Mouse (Mus musculus): ENCODE measurements around the gene Tmprss11e. TPM values are rescaled to one million over a fixed set of nuclear protein-coding genes. Genes with fewer than 3 reads are reported as not detected.

Gene Tmprss11e
- polyA plus RNA-seq, 1 experiment from 2014 or later = not detected

GRCm38 (mm10) chr5:86735808-86736207 is 9.8 kb downstream of the Tmprss11e start:
- no peak overlapping the region for H3K27ac ChIP-seq (replicated peaks)
- no peaks in the 10 kb centered on the region for H3K27me3 ChIP-seq
- ATAC-seq (replicated peaks) = no peak
- 79% methylated on average over 2 of the region's 2 CpGs for WGBS
- no peaks in the 10 kb centered on the region for H3K36me3 ChIP-seq
- H3K9ac ChIP-seq (replicated peaks) = no peak overlapping the region
- H3K4me3 ChIP-seq = no peak overlapping the region
- H3K4me2 ChIP-seq (replicated peaks) = no peak overlapping the region
- H3K9me3 ChIP-seq = no peaks in the 10 kb centered on the region
- H3K4me1 ChIP-seq = no peaks in the 10 kb centered on the region

GRCm38 (mm10) chr5:86730587-86730986 is 15.0 kb downstream of the Tmprss11e start:
- ATAC-seq (replicated peaks) = no peak
- H3K4me1 ChIP-seq = no peaks in the 10 kb centered on the region
- no peaks in the 10 kb centered on the region for H3K9me3 ChIP-seq
- WGBS = 66% methylated on average over 4 of the region's 4 CpGs
- no peak overlapping the region for H3K9ac ChIP-seq (replicated peaks)
- H3K27ac ChIP-seq (replicated peaks) = no peak overlapping the region
- H3K36me3 ChIP-seq = no peaks in the 10 kb centered on the region
- no peaks in the 10 kb centered on the region for H3K27me3 ChIP-seq
- no peak overlapping the region for H3K4me2 ChIP-seq (replicated peaks)
- H3K4me3 ChIP-seq = no peak overlapping the region

GRCm38 (mm10) chr5:86728574-86728973 is 17.0 kb downstream of the Tmprss11e start:
- 80% methylated on average over 6 of the region's 6 CpGs for WGBS
- ATAC-seq (replicated peaks) = no peak
- H3K9me3 ChIP-seq = no peaks in the 10 kb centered on the region
- no peak overlapping the region for H3K27ac ChIP-seq (replicated peaks)
- no peak overlapping the region for H3K4me3 ChIP-seq
- H3K27me3 ChIP-seq = no peaks in the 10 kb centered on the region
- no peaks in the 10 kb centered on the region for H3K36me3 ChIP-seq
- H3K4me2 ChIP-seq (replicated peaks) = no peak overlapping the region
- no peaks in the 10 kb centered on the region for H3K4me1 ChIP-seq
- no peak overlapping the region for H3K9ac ChIP-seq (replicated peaks)

DNA sequence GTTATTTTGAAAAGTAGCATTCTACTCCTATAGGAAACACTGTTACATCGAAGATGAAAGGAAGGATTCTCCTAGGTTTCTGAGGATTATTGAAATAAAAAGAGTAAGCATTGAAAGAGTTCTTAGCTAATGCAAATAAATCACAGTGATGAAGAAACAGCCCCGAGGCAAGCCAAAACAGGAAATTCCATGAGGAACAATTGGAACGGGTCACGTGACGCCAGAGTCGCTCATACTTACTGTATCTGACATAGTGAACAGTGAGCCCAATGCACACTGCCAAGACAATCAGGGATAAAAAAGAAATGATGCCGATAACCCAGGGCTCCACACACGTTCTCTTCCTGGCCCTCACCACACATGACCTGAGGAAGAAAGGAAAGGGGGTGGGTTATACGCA is 18.6 kb downstream of the Tmprss11e start:
- no peak overlapping the region for H3K9ac ChIP-seq (replicated peaks)
- no peak overlapping the region for H3K4me3 ChIP-seq
- H3K4me2 ChIP-seq (replicated peaks) = no peak overlapping the region
- H3K27ac ChIP-seq (replicated peaks) = no peak overlapping the region
- no peaks in the 10 kb centered on the region for H3K27me3 ChIP-seq
- no peaks in the 10 kb centered on the region for H3K9me3 ChIP-seq
- H3K4me1 ChIP-seq = no peaks in the 10 kb centered on the region
- 89% methylated on average over 9 of the region's 9 CpGs for WGBS
- H3K36me3 ChIP-seq = no peaks in the 10 kb centered on the region
- no peak for ATAC-seq (replicated peaks)

DNA sequence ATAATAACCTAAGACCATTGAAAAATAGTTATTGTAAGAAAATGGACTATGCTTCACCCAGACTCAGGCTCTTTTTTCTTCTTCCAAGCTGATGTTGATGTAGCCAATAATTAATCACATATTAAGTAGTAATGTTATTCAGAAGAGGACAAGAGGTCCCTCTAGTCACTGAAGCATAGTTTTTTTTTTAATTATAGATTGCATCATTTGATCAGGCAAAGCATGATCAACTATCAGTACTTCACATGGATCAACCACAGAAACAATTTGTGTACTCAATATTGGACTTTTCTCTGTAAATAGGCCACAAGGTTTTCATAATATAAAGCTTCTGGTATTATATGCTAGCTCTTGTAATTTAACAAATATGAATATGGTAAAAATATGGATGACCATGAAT is 20.6 kb downstream of the Tmprss11e start:
- H3K27me3 ChIP-seq = no peaks in the 10 kb centered on the region
- H3K4me1 ChIP-seq = no peaks in the 10 kb centered on the region
- H3K9me3 ChIP-seq = no peaks in the 10 kb centered on the region
- H3K36me3 ChIP-seq = no peaks in the 10 kb centered on the region
- H3K27ac ChIP-seq (replicated peaks) = no peak overlapping the region
- ATAC-seq (replicated peaks) = no peak
- H3K4me2 ChIP-seq (replicated peaks) = no peak overlapping the region
- H3K4me3 ChIP-seq = no peak overlapping the region
- no peak overlapping the region for H3K9ac ChIP-seq (replicated peaks)

DNA sequence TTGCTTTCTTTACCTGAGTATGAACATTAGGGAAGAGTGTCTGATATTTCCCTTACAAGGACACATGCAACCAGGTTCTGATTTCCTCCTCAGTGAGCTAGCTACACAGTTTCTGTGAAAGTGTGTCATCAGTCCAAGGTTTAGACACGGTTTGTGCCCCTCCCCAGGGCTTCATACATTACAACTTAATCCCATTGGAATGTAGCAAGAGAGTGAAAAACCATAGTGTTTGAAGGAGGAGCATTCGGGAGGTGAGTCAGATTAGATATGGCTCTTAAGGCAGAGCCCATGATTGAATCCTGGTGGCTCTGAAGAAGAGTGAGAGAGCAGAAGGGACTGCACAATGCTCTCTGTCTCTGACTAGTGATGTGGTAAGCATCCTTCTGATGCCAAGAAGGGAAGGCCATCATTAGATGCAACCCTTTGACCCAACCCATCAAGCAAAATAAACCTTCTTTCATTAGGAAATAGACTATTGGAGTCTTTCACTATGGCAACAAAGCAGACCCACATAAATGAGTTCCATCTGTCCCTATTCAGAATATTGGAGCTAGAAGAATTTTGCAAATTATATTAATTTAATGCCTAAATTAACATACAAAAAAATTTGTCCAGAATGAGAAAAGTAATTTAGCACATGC is 22.7 kb downstream of the Tmprss11e start:
- Histone ChIP-seq H3K36me3 (no peaks in the 10 kb centered on the region), H3K9ac (replicated peaks) (no peak overlapping the region), H3K4me3 (no peak overlapping the region), H3K9me3 (no peaks in the 10 kb centered on the region), H3K27me3 (no peaks in the 10 kb centered on the region), H3K27ac (replicated peaks) (no peak overlapping the region), H3K4me2 (replicated peaks) (no peak overlapping the region), H3K4me1 (no peaks in the 10 kb centered on the region)
- WGBS = 42% methylated on average over 2 of the region's 2 CpGs
- no peak for ATAC-seq (replicated peaks)

GRCm38 (mm10) chr5:86714967-86715366 is 30.6 kb downstream of the Tmprss11e start:
- Histone ChIP-seq H3K27ac (replicated peaks) (no peak overlapping the region), H3K9ac (replicated peaks) (no peak overlapping the region), H3K27me3 (no peaks in the 10 kb centered on the region), H3K36me3 (no peaks in the 10 kb centered on the region), H3K9me3 (no peaks in the 10 kb centered on the region), H3K4me1 (no peaks in the 10 kb centered on the region), H3K4me2 (replicated peaks) (no peak overlapping the region), H3K4me3 (no peak overlapping the region)
- WGBS = 92% methylated on average over 2 of the region's 2 CpGs
- no peak for ATAC-seq (replicated peaks)

DNA sequence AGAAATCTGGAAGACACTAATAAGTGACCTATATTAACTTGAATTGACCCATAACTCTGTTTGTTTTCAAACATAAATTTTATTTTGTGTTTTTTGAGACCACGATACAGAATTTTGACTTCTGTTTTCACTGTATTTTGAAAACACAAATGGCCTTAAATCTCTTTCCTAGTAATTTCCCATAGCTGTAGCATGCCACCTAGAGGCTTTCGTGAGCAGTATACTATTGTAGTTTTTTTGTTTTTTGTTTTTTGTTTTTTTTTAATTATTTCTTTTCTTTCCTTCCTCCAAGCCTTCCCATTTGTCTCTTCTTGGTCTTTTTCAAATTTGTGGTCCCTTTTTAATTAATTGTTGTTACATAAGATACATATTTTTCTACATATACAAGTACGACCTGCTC is 40.7 kb downstream of the Tmprss11e start:
- WGBS = 88% methylated on average over 3 of the region's 3 CpGs
- no peak for ATAC-seq (replicated peaks)
- no peaks in the 10 kb centered on the region for H3K9me3 ChIP-seq
- no peak overlapping the region for H3K4me3 ChIP-seq
- no peak overlapping the region for H3K27ac ChIP-seq (replicated peaks)
- H3K4me2 ChIP-seq (replicated peaks) = no peak overlapping the region
- no peak overlapping the region for H3K9ac ChIP-seq (replicated peaks)
- no peaks in the 10 kb centered on the region for H3K27me3 ChIP-seq
- H3K36me3 ChIP-seq = no peaks in the 10 kb centered on the region
- no peaks in the 10 kb centered on the region for H3K4me1 ChIP-seq

DNA sequence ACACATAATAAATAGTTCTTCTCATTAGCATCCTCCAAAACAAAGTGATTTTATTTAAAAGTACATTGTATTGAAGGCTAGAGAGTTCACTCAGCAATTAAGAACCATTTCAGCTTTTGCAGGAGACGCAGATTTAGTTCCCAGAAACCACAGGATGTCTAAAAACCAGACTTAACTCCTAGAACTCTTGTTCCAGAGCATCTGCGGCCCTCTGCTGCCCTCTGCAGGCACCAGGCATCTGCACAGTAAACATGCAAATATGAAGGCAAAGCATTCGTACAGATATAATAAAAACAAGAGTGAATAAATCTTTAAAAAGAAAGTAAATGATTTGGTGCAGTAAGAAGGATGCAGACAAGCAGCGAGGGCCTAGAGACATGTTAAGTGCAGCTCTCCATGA is 60.9 kb downstream of the Tmprss11e start:
- ATAC-seq (replicated peaks) = no peak
- H3K4me2 ChIP-seq (replicated peaks) = no peak overlapping the region
- H3K27me3 ChIP-seq = no peaks in the 10 kb centered on the region
- H3K4me3 ChIP-seq = no peak overlapping the region
- H3K4me1 ChIP-seq = no peaks in the 10 kb centered on the region
- no peak overlapping the region for H3K27ac ChIP-seq (replicated peaks)
- H3K36me3 ChIP-seq = no peaks in the 10 kb centered on the region
- H3K9ac ChIP-seq (replicated peaks) = no peak overlapping the region
- WGBS = 56% methylated on average over 4 of the region's 4 CpGs
- no peaks in the 10 kb centered on the region for H3K9me3 ChIP-seq

DNA sequence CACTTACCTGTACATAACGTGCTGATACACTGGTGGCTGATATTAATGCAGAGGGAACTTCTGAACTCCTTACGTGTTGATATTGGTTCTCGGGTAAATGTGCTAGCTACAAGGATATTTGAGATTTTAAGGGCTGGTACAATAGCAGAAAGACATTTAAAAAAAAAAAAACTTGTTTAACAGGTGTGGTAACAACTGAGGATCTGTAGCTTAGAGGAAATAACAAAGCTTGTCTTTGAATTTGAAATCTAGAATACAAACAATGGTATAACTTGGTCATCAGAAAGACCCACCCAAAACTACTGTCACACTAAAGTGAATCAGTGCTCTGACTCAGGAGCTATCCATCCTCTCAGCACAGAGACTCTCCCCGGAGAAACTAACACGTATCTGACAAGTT is 69.4 kb downstream of the Tmprss11e start, which contains the start of gene Tmprss11b:
Tmprss11b (minus strand) TSS at position 101 of the 400 bp plus-strand sequence.
- WGBS = 89% methylated on average over 5 of the region's 5 CpGs
- no peaks in the 10 kb centered on the region for H3K36me3 ChIP-seq
- H3K4me1 ChIP-seq = no peaks in the 10 kb centered on the region
- H3K9me3 ChIP-seq = no peaks in the 10 kb centered on the region
- no peak within 1 kb of the TSS for H3K4me2 ChIP-seq (replicated peaks)
- H3K27ac ChIP-seq (replicated peaks) = no peak within 1 kb of the TSS
- H3K9ac ChIP-seq (replicated peaks) = no peak within 1 kb of the TSS
- no peaks in the 10 kb centered on the region for H3K27me3 ChIP-seq
- no peak within 1 kb of the TSS for H3K4me3 ChIP-seq
- no peak for ATAC-seq (replicated peaks)

Other genes starting within 250 kb of the Tmprss11e start
- gene Tmprss11g, start 227.2 kb downstream of the Tmprss11e start, polyA plus RNA-seq (2015; fragmentation: Nextera tagmentation; extraction: Ambion mirVana) = not detected in 2 replicates
- not detected in 2 replicates for gene Tmprss11f, start 113.4 kb downstream of the Tmprss11e start, polyA plus RNA-seq (2015; fragmentation: Nextera tagmentation; extraction: Ambion mirVana)
- gene Tmprss11b, start 69.5 kb downstream of the Tmprss11e start, polyA plus RNA-seq (2015; fragmentation: Nextera tagmentation; extraction: Ambion mirVana) = not detected in 2 replicates
- gene Ythdc1, start 58.4 kb upstream of the Tmprss11e start, polyA plus RNA-seq (2015; fragmentation: Nextera tagmentation; extraction: Ambion mirVana) = 40.6 and 43.1 TPM in 2 replicates
- not detected in 2 replicates for gene Ugt2b34, start 161.1 kb upstream of the Tmprss11e start, polyA plus RNA-seq (2015; fragmentation: Nextera tagmentation; extraction: Ambion mirVana)
- gene Ugt2b1, start 180.7 kb upstream of the Tmprss11e start, polyA plus RNA-seq (2015; fragmentation: Nextera tagmentation; extraction: Ambion mirVana) = not detected in 2 replicates